In genomic region chr8:58912840-58913639, GRCm38 (mm10) we compare ENCODE assay signal across 8 mouse cellular contexts. TPM values are rescaled to one million over a fixed set of nuclear protein-coding genes. Genes with fewer than 3 reads are reported as not detected.
DNase-seq lines count a peak whose midpoint lies in the region; ATAC-seq lines count a peak whose summit lies in the region.

No protein-coding gene starts in this region.

- H3K9ac ChIP-seq in lung, embryonic 15.5 days: no peak overlapping the region
- peak overlapping the region; percentile 61 for H3K9ac ChIP-seq in hindbrain, embryonic 11.5 days (ENCODE audit: low read depth, low read length)
- H3K9ac ChIP-seq in limb, embryonic 11.5 days (ENCODE audit: low read length): peak overlapping the region; percentile 53

- peaks cover 22% of the 10 kb centered on the region for H3K27me3 ChIP-seq in lung, embryonic 15.5 days
- peaks cover 3% of the 10 kb centered on the region; the same call in 1 of the 2 replicates for H3K27me3 ChIP-seq in hindbrain, embryonic 11.5 days (ENCODE audit: control insufficient read depth, insufficient read depth, low read length)
- H3K27me3 ChIP-seq in limb, embryonic 11.5 days (ENCODE audit: control insufficient read depth, insufficient read depth, low read length): peaks cover 3% of the 10 kb centered on the region; the same call in 1 of the 2 replicates

- H3K4me1 ChIP-seq in lung, embryonic 15.5 days: peaks cover 12% of the 10 kb centered on the region; the same call in 1 of the 2 replicates
- H3K4me1 ChIP-seq in hindbrain, embryonic 11.5 days (replicated peaks; ENCODE audit: control insufficient read depth, insufficient read depth, low read length): no peaks in the 10 kb centered on the region
- H3K4me1 ChIP-seq in limb, embryonic 11.5 days (ENCODE audit: control insufficient read depth, insufficient read depth, low read length): 0 out of 2 replicates have a peak, but pooled peaks cover 3% of the 10 kb centered on the region

- H3K36me3 ChIP-seq in lung, embryonic 15.5 days: no peaks in the 10 kb centered on the region
- H3K36me3 ChIP-seq in hindbrain, embryonic 11.5 days (ENCODE audit: control insufficient read depth, insufficient read depth, low read length): no peaks in the 10 kb centered on the region
- no peaks in the 10 kb centered on the region for H3K36me3 ChIP-seq in limb, embryonic 11.5 days (ENCODE audit: control insufficient read depth, insufficient read depth, low read length)

- H3K4me2 ChIP-seq in lung, embryonic 15.5 days: peak overlapping the region; percentile 96
- peak overlapping the region; percentile 93 for H3K4me2 ChIP-seq in hindbrain, embryonic 11.5 days (replicated peaks; ENCODE audit: low read depth, low read length)
- H3K4me2 ChIP-seq in limb, embryonic 11.5 days (ENCODE audit: low read depth, severe bottlenecking): peak overlapping the region; percentile 98

- 4% methylated on average over 30 of the region's 30 CpGs for WGBS in lung, embryonic 15.5 days
- WGBS in hindbrain, embryonic 11.5 days: under 1% methylated on average over 30 of the region's 30 CpGs
- WGBS in limb, embryonic 11.5 days: 2% methylated on average over 28 of the region's 30 CpGs

- DNase-seq in lung, postnatal 25 days (ENCODE audit: low spot score): no peak
- peak; percentile 27 for DNase-seq in embryo, embryonic 11 days
- DNase-seq in hindbrain, embryonic 11.5 days (ENCODE audit: low spot score): no peak
- DNase-seq in limb, embryonic 11.5 days (ENCODE audit: low spot score): no peak
- DNase-seq in retina, embryonic 14.5 days (ENCODE audit: low spot score): peak; percentile 65
- no peak for DNase-seq in thymus, postnatal 10 days (ENCODE audit: low spot score in 2 of 2)
- no peak for DNase-seq in ovary, postnatal 36 days (ENCODE audit: low spot score)

- H3K27ac ChIP-seq in lung, embryonic 15.5 days: no peak overlapping the region
- H3K27ac ChIP-seq in hindbrain, embryonic 11.5 days (ENCODE audit: low read depth, low read length): no peak overlapping the region
- H3K27ac ChIP-seq in limb, embryonic 11.5 days (replicated peaks; ENCODE audit: low read depth, low read length): no peak overlapping the region

- no peaks in the 10 kb centered on the region for H3K9me3 ChIP-seq in lung, embryonic 15.5 days
- no peaks in the 10 kb centered on the region for H3K9me3 ChIP-seq in hindbrain, embryonic 11.5 days (ENCODE audit: control insufficient read depth, low read length)
- H3K9me3 ChIP-seq in limb, embryonic 11.5 days (ENCODE audit: control insufficient read depth, low read length): no peaks in the 10 kb centered on the region

- H3K4me3 ChIP-seq in lung, embryonic 15.5 days: peak overlapping the region; percentile 49
- peak overlapping the region; percentile 60 for H3K4me3 ChIP-seq in hindbrain, embryonic 11.5 days (ENCODE audit: low read depth, low read length)
- H3K4me3 ChIP-seq in limb, embryonic 11.5 days (ENCODE audit: low read depth, low read length): peak overlapping the region; percentile 57

- ATAC-seq in lung, embryonic 15.5 days (ENCODE audit: borderline replicate concordance, extremely low read depth, low FRiP score, low TSS enrichment): peak; percentile 52; the same call in 1 of the 2 replicates
- ATAC-seq in hindbrain, embryonic 11.5 days (ENCODE audit: low FRiP score): peak; percentile 67
- peak; percentile 61 for ATAC-seq in limb, embryonic 11.5 days (ENCODE audit: insufficient number of reproducible peaks, low FRiP score, low TSS enrichment, low read depth)

RNA-seq across cellular contexts. Expression of gene Galntl6, which starts 0.6 kb away (rescaled TPM):
- 0.21 and 0.28 TPM in 2 replicates for polyA plus RNA-seq in lung, embryonic 15.5 days (2015; fragmentation: Nextera tagmentation; extraction: Ambion mirVana)
- 0.66 and 1.1 TPM in 2 replicates for polyA plus RNA-seq in hindbrain, embryonic 11.5 days (2014; fragmentation: Nextera tagmentation; extraction: Ambion mirVana)
- polyA plus RNA-seq in limb, embryonic 11.5 days (2014; fragmentation: Nextera tagmentation; extraction: Ambion mirVana): 0.45 and 1.6 TPM in 2 replicates

RNA-seq across cellular contexts. Expression of gene BC030500, which starts 1.5 kb away (rescaled TPM):
- polyA plus RNA-seq in lung, embryonic 15.5 days (2015; fragmentation: Nextera tagmentation; extraction: Ambion mirVana): 0.48 and 0.52 TPM in 2 replicates
- polyA plus RNA-seq in hindbrain, embryonic 11.5 days (2014; fragmentation: Nextera tagmentation; extraction: Ambion mirVana): 1.4 and 1.7 TPM in 2 replicates
- polyA plus RNA-seq in limb, embryonic 11.5 days (2014; fragmentation: Nextera tagmentation; extraction: Ambion mirVana): 0.97 and 1.4 TPM in 2 replicates

Comparison
In these comparisons a context has a peak if more than half of its experiments do, and no peak if none do; other contexts are left out.
1. DNase-seq: peak in embryo, embryonic 11 days (single experiment) and retina, embryonic 14.5 days (single experiment); none in lung, postnatal 25 days (single experiment), hindbrain, embryonic 11.5 days (single experiment), limb, embryonic 11.5 days (single experiment), thymus, postnatal 10 days (0 of 2) and ovary, postnatal 36 days (single experiment).
2. Peak in every context shown above with its lines, with median percentiles within 50 percentile points of each other: ATAC-seq, H3K4me2 ChIP-seq and H3K4me3 ChIP-seq.